Mouse (Mus musculus): ENCODE measurements around the gene Srp54c.

The Srp54c gene

GRCm38 (mm10) chr12:55311841-55312240, 81.9 kb downstream of the Srp54c start:
- no peak for DNase-seq (ENCODE audit: low spot score)
